Mouse (Mus musculus) layer of hippocampus, postnatal 10 days (tissue): ENCODE measurements around the gene 9930021J03Rik. TPM values are rescaled to one million over a fixed set of nuclear protein-coding genes. Genes with fewer than 3 reads are reported as not detected.

ENCODE experiments used
- DNase-seq, 2 experiments: peaks; one replicate each; pipeline ENCODE4 v3.0.0; 2021; ENCODE audit warnings: low spot score in 2 of 2
- long read RNA-seq: library from polyadenylated mRNA; stranded (forward); transcript quantifications from one replicate; pipeline ENCODE4 v2.0.0, GENCODE M21; 2023
- total RNA-seq, 2 experiments: library from RNA; stranded (reverse); gene quantifications; 2 replicates each; pipeline ENCODE4 v1.2.3; 2021

The 9930021J03Rik gene
- 10 to 100 TPM; 26.5 to 29.8 TPM for total RNA-seq
- long read RNA-seq, partial matches to known transcripts, result 6 of 6 reads
- long read RNA-seq, other reads (novel, unspliced or antisense), result 0 of 6 reads

DNA sequence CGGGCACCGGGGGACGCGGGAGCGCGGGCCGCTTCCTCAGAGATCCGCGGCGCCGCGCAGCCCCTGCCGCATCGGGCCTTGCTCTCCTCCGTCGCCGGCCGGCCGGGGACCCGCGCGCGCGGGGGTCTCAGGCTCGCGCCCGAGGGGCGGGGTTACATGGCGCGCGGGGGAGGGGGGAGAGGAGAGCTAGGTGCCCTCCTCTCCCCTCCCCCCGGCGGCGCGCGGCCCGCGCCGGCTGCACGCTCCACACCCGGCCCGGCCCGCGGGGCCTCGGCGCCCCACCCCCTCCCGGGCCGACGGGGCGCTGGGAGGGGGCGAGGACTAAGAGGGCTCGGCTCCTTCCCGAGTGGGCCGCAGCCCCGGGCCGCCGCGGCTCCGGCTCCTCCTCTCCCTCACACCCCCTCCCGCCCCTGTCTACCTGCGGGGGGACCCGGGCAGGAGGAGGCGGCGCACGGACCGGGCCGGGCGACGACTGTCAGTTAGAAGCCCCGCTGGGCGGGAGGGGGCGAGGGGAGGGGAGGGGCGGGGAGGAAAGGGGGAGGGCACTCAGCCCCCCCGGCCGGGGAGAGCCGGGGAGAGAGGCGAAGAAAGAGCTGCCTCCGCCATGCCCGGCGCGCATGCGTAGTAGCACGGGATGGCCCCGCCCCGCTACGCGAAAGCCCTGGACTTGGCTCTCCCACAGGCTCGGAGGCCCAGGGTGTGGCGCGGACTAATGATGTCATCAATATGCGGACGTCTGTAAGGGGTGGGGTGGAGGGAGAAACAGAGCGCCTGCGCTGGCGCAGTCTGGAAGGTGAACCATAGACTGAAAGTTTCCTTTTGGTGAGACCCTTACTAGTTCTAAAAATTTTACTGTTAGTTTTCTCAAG is at the start of gene 9930021J03Rik:
TSS of gene 9930021J03Rik (minus strand) at position 73 of the 869 bp plus-strand sequence.
- DNase-seq, result peak; percentile 99

DNA sequence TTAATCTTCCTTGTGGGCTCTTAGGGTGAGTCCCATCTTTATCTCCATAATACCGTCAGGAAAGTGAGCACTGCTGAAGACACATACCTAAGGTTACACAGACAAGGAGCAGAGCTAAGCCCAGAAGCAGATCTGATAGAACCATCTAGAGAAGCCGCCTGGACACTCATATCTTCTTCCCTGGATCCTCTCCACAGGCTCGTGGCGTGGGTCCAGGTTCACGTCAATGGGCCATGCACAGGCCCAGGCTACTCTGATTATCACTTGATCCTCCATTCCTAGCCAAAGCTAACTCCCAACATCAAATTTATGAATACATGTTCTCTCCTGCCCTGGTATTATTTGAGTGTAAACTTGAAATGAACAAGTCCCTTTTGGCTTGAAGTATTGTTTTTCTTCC is 47.9 kb upstream of the 9930021J03Rik start:
- no peak for DNase-seq

DNA sequence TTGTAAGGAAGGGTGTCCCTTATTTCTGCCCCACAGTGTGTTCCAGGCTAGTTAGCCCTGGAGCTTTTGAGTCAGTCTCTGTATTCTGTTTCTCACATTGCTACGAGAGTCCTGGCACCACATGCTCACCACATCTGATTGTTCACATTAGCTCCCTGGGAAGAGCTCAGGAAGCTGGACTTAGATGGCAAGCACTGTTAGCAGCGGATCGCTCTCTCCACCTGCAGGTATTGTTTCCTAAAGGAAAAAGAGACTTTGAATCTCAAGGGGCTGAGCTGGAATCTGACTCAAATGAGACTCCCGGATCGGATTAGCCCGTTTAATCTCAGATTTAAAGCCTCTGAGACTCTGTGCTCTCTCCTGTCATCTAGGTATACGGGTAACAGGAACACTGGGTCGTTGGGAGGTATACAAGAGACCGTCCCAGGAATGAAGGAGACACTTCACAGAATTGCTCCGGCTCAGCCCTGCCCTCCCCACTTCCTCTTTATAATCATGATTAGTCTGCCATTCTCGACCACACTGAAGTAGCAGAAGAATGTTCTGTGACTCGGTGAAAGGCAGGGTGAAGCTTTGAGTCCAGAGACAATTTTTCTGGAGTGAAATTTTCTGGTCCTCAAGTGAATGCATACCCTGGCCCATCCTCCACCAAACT is 45.4 kb upstream of the 9930021J03Rik start:
- DNase-seq, result no peak

DNA sequence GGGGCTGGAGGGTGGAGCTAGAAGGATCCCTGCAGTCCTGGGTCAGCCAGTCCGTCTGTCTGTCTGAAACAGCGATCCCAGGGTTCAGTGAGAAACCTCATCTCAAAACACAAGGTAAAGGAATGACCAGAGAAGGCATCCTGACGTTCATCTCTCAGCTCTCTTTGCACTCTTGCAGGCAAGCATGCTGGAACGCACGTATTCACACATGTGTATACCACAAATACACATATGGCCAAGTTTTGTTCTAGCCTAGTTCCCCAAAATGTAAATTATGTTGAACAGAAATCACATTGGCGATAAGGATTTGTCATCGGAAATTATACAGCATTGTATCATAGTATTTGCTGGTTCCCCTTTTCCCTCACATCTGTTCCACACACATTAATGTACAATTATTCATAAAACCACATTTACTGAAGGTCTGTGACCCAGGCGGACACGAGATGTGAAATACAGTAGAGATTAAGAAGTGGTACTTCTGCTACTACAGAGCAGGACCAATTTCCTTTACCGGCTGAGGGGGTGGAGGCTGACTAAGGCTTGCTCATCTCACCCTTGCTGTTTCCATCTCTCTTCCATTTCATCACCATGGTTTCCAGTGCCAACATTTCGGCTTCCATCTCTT is 44.2 kb upstream of the 9930021J03Rik start:
- DNase-seq, result no peak

DNA sequence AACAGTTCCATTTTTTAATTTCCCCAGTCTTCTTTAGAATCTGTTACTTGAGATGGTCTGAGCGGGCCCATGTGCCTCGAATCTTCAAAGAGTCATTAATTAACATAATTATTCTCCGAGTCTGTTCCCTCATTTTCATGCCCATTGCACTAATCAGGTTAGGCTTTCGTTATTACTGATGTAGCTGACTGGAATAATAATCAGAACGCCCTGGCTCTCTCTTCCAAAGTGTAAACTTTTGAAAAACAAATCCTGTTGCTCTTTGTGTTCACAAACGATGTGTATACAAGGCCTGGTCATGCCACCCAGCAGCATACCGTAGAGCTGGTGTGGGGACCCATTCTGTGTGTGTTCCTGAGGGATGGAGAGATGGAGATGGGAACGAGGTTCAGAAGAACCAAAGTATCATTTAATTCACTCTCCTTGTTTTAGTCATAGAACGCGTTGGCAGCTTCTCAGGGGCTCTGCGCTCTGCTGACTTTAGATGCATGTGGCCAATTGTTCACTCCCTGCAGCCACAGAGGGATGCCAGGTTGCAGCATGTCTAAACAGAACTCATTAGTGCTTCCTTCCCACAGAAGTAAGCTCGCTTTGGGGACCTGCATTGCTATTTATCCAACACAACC is 38.4 kb upstream of the 9930021J03Rik start:
- peak; percentile 33 to 51 for DNase-seq

DNA sequence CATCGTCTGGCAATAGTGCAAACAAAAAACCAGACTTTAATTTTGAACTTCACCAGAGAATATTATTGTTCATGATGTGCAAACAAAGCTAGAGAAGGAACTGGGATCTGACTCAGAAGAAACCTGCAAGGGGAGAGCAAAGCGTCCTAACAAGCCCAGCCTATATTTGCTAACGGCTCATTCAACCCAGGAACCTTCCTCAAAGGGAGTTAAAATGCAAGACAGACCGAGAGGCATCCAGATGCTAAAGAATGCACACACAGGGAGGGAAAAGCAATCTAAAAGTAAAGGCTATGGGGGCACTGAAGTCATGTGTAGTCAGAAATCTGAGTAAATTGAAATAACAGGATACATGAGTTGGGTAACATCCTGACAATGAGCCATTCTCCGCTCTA is 37.8 kb upstream of the 9930021J03Rik start:
- no peak for DNase-seq

- no peak for DNase-seq
Measured at GRCm38 (mm10) chr19:29842973-29843372, 37.2 kb upstream of the 9930021J03Rik start.

DNA sequence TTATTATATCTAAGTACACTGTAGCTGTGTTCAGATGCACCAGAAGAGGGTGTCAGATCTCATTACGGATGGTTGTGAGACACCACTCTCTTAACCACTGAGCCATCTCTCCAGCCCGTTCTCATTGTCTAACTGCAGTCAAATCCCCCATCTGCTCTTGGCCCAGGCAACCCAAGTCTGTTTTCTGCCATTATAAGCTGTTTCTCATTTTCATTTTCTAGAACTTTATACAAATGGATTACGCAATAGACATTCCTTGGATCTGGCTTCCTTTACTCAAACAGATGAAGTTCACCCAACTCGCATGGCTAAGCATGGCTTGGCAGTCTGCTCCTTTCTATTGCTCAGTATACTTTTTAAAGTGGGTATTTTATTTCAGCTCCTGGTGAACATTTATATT is 34.9 kb upstream of the 9930021J03Rik start:
- DNase-seq, result peak in 1 of 2 experiments; percentile 30

DNA sequence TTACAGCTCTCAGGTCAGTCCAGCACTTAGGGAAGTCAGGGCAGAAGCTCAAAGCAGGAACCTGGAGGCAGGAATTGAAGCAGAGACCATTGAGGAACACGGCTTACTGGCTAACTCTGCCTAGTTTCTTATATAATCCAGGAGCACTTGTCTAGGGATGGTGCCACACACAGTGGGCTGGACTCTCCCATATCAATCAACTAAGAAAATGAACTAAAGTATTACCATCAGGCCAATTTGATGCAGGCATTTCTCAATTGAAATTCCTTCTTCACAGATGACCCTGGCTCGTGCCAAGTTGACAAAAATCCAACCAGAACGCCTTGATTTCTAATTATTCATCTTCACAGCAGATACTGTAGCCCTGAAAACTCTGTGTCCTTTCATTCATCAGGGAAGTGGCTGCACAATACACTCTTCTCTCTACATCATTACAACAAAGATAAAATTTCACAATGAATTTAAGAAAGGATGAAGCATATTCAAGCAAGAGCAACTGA is 32.9 kb upstream of the 9930021J03Rik start:
- DNase-seq, result no peak

- DNase-seq, result no peak
Measured at GRCm38 (mm10) chr19:29838171-29838570, 32.4 kb upstream of the 9930021J03Rik start.

- no peak for DNase-seq
Measured at GRCm38 (mm10) chr19:29835364-29836034, 29.7 kb upstream of the 9930021J03Rik start.

GRCm38 (mm10) chr19:29830911-29831310 is 25.1 kb upstream of the 9930021J03Rik start:
- no peak for DNase-seq

GRCm38 (mm10) chr19:29828558-29828957 is 22.8 kb upstream of the 9930021J03Rik start:
- DNase-seq, result no peak

GRCm38 (mm10) chr19:29826686-29827085 is 20.9 kb upstream of the 9930021J03Rik start:
- DNase-seq, result peak; percentile 47 to 66

GRCm38 (mm10) chr19:29825003-29825402 is 19.2 kb upstream of the 9930021J03Rik start:
- DNase-seq, result no peak

GRCm38 (mm10) chr19:29824034-29824700 is 18.4 kb upstream of the 9930021J03Rik start:
- peak; percentile 45 to 57 for DNase-seq

DNA sequence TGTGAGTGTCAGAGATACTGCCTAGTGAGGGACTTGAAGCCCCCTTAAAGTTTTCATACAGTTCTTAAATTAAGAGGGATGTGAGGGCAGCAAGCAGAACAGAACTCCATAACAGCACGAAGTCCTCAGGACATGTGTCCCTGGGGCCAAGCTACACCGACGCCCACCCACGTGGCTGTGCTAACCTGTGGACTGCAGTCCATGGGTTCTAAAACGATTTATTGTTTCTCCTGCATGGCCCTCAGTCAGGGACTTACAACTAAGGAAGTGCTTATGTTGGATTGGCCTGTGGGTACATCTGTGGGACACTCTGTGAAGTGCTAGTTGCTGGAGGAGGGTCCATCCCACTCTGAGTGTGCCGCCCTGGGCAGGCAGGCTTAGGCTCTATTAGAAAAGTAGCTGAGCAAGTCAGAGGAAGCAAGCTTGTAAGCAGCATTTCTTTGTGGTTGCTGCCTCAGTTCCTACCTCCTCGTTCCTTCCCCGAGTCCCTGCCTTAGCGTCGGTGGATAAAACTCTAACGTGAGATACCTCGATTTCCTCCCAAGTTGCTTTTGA is 17.7 kb upstream of the 9930021J03Rik start:
- no peak for DNase-seq

GRCm38 (mm10) chr19:29820966-29821365 is 15.2 kb upstream of the 9930021J03Rik start:
- no peak for DNase-seq

- peak; percentile 95 for DNase-seq
Measured at GRCm38 (mm10) chr19:29812581-29813460, 7.0 kb upstream of the 9930021J03Rik start, which contains the start of gene Ranbp6. Ranbp6 (minus strand) TSS chr19:29812974.
